Mouse (Mus musculus) forebrain, embryonic 14.5 days (tissue): Measurements from ENCODE around the gene Mettl11b. TPM values are rescaled to one million over a fixed set of nuclear protein-coding genes. Genes with fewer than 3 reads are reported as not detected.
A peak's percentile ranks its signal among the peaks of the same experiment; 100 is the strongest.
"Not testable (repeated sequence)": the region's sequence is repeated elsewhere in the genome, so short reads cannot be mapped to it uniquely, and the experiment has no call there.

Source experiments
- ATAC-seq: fragments of 200-750 bp; cut with Nextera tagmentation; 2 replicates; pipeline ENCODE4 v1.8.0; 2017; ENCODE audit warnings: mild to moderate bottlenecking, moderate library complexity
- DNase-seq: peaks from one replicate; pipeline ENCODE4 v3.0.0-alpha.2; 2015; ENCODE audit warnings: low spot score
- H3K27ac ChIP-seq: fragments of 300-500 bp; sonication (generic); 2 replicates; pipeline ENCODE4 v1.5.1; 2014; ENCODE audit warnings: low read depth, mild to moderate bottlenecking, control low read depth, low read length, moderate library complexity
- H3K27me3 ChIP-seq: fragments of 300-500 bp; sonication (generic); replicated peaks from 2 replicates; pipeline ENCODE4 v1.6.1; 2014; ENCODE audit warnings: low read length, control low read depth, mixed read lengths; ENCODE audit not compliant: control insufficient read depth, insufficient read depth
- H3K36me3 ChIP-seq: fragments of 300-500 bp; sonication (generic); 2 replicates; pipeline ENCODE4 v1.6.1; 2014; ENCODE audit warnings: low read length, control low read depth; ENCODE audit not compliant: control insufficient read depth, insufficient read depth
- H3K4me1 ChIP-seq: fragments of 300-500 bp; sonication (generic); 2 replicates; pipeline ENCODE4 v1.6.1; 2014; ENCODE audit warnings: antibody characterized with exemption, low read length, control low read depth; ENCODE audit not compliant: control insufficient read depth, insufficient read depth
- H3K4me2 ChIP-seq: fragments of 300-500 bp; sonication (generic); 2 replicates; pipeline ENCODE4 v1.6.1; 2014; ENCODE audit warnings: mild to moderate bottlenecking, control low read depth, low read length
- H3K4me3 ChIP-seq: fragments of 300-500 bp; sonication (generic); 2 replicates; pipeline ENCODE4 v1.5.1; 2014; ENCODE audit warnings: low read depth, low read length, control low read depth
- H3K9ac ChIP-seq: fragments of 300-500 bp; sonication (generic); 2 replicates; pipeline ENCODE4 v1.6.1; 2014; ENCODE audit warnings: mild to moderate bottlenecking, low read length, control low read depth, moderate library complexity
- H3K9me3 ChIP-seq: fragments of 300-500 bp; sonication (generic); replicated peaks from 2 replicates; pipeline ENCODE4 v1.6.1; 2016; ENCODE audit warnings: low read length, control low read depth, mixed read lengths; ENCODE audit not compliant: control insufficient read depth
- WGBS: fragments of 180-500 bp; shearing (Covaris S2); extraction: QIAGEN DNeasy Blood & Tissue Kit; methylation state at CpG from one replicate; pipeline ENCODE4 v1.1.7; 2014; 5-methylcytosine and 5-hydroxymethylcytosine counted together
- polyA plus RNA-seq: library from polyadenylated mRNA; unstranded; fragments of >200 nt; fragmentation: Nextera tagmentation; extraction: Ambion mirVana; gene quantifications from 2 replicates; pipeline ENCODE4 v1.2.1, GENCODE M21; 2014

Gene Mettl11b
- 1.1 and 2.3 TPM in 2 replicates for polyA plus RNA-seq

- no peaks in the 10 kb centered on the region for H3K36me3 ChIP-seq
- WGBS, result 9% methylated on average over 9 of the region's 9 CpGs
- peak; percentile 95 for ATAC-seq
- peak; percentile 66 for DNase-seq
- no peak within 1 kb of the TSS for H3K4me3 ChIP-seq
- peak within 1 kb of the TSS; percentile 44 for H3K4me2 ChIP-seq
- peaks cover 11% of the 10 kb centered on the region for H3K4me1 ChIP-seq
- no peak within 1 kb of the TSS for H3K9ac ChIP-seq
- no peaks in the 10 kb centered on the region for H3K27me3 ChIP-seq
- no peaks in the 10 kb centered on the region for H3K9me3 ChIP-seq
- no peak within 1 kb of the TSS for H3K27ac ChIP-seq
Measured at GRCm38 (mm10) chr1:163725106-163725759, at the start of gene Mettl11b. TSS of gene Mettl11b (minus strand) at chr1:163725232.

- H3K4me2 ChIP-seq, result no peak overlapping the region
- no peak overlapping the region for H3K27ac ChIP-seq
- H3K4me3 ChIP-seq, result no peak overlapping the region
- no peaks in the 10 kb centered on the region for H3K4me1 ChIP-seq
- WGBS, result 90% methylated on average over 10 of the region's 10 CpGs
- no peaks in the 10 kb centered on the region for H3K27me3 ChIP-seq
- ATAC-seq, result no peak
- H3K36me3 ChIP-seq, result no peaks in the 10 kb centered on the region
- DNase-seq, result no peak
- no peaks in the 10 kb centered on the region for H3K9me3 ChIP-seq
- H3K9ac ChIP-seq, result no peak overlapping the region
Measured at GRCm38 (mm10) chr1:163757462-163758207, 32.6 kb upstream of the Mettl11b start.

DNA sequence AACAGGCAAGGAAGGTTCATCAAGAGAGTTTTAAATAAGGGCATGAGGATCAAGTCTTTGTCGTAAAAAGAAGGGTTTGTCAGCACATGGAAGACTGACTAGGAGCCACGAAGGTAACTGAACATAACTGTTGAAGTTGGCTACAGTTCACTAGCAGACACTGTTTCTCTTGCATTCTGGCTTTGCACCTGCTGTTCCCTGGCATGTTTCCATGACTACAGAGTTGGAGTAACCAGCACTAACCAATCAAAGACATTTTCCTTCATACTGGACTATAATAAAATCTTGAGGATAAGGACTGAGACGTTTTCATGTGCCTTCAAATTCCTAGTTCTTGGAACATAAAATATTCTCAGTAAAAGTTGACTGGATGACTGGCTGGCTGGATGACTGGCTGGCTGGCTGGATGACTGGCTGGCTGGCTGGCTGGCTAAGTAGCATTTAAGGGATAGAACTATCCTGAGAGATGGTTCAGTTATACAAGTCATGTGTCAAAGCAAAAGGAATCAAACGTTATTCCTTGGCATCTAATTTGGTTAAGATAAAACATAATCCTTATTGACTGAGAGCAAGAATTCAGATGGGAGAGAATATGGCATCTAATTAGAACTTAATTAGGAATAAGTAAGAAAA lies 26.4 kb upstream of the Mettl11b start:
- DNase-seq (peak; percentile 63), ATAC-seq (peak; percentile 75; the same call in 1 of the 2 replicates)
- Histone ChIP-seq H3K9me3 (no peaks in the 10 kb centered on the region), H3K9ac (no peak overlapping the region), H3K4me3 (no peak overlapping the region), H3K4me1 (no peaks in the 10 kb centered on the region), H3K36me3 (no peaks in the 10 kb centered on the region), H3K27me3 (no peaks in the 10 kb centered on the region), H3K4me2 (no peak overlapping the region), H3K27ac (no peak overlapping the region)
- WGBS, result 61% methylated on average over 4 of the region's 4 CpGs

- no peak overlapping the region for H3K4me2 ChIP-seq
- no peak overlapping the region for H3K9ac ChIP-seq
- H3K27me3 ChIP-seq, result no peaks in the 10 kb centered on the region
- no peak for DNase-seq
- no peaks in the 10 kb centered on the region for H3K36me3 ChIP-seq
- 88% methylated on average over 1 of the region's 1 CpGs for WGBS
- no peaks in the 10 kb centered on the region for H3K9me3 ChIP-seq
- no peaks in the 10 kb centered on the region for H3K4me1 ChIP-seq
- no peak overlapping the region for H3K27ac ChIP-seq
- H3K4me3 ChIP-seq, result no peak overlapping the region
- ATAC-seq, result no peak
Measured at GRCm38 (mm10) chr1:163737239-163737533, 12.2 kb upstream of the Mettl11b start.

GRCm38 (mm10) chr1:163736441-163737238 lies 11.6 kb upstream of the Mettl11b start:
- H3K27ac ChIP-seq, result no peak overlapping the region
- H3K4me2 ChIP-seq, result no peak overlapping the region
- no peaks in the 10 kb centered on the region for H3K9me3 ChIP-seq
- no peaks in the 10 kb centered on the region for H3K36me3 ChIP-seq
- DNase-seq (no peak), ATAC-seq (no peak)
- no peaks in the 10 kb centered on the region for H3K27me3 ChIP-seq
- H3K4me3 ChIP-seq, result no peak overlapping the region
- H3K9ac ChIP-seq, result no peak overlapping the region
- 85% methylated on average over 10 of the region's 10 CpGs for WGBS
- no peaks in the 10 kb centered on the region for H3K4me1 ChIP-seq

GRCm38 (mm10) chr1:163731166-163731565 lies 6.1 kb upstream of the Mettl11b start:
- not testable (repeated sequence) for H3K27ac ChIP-seq, H3K4me2 ChIP-seq, H3K4me1 ChIP-seq, ATAC-seq, H3K9ac ChIP-seq, DNase-seq, H3K4me3 ChIP-seq, H3K27me3 ChIP-seq, H3K36me3 ChIP-seq, H3K9me3 ChIP-seq
- 92% methylated on average over 10 of the region's 10 CpGs for WGBS

GRCm38 (mm10) chr1:163723913-163724312 lies 1.1 kb downstream of the Mettl11b start:
- ATAC-seq, result no peak
- 25% methylated on average over 1 of the region's 1 CpGs for WGBS
- Histone ChIP-seq H3K9ac (no peak overlapping the region), H3K27ac (no peak overlapping the region), H3K9me3 (no peaks in the 10 kb centered on the region), H3K4me1 (peaks cover 11% of the 10 kb centered on the region), H3K27me3 (no peaks in the 10 kb centered on the region), H3K4me2 (no peak overlapping the region), H3K4me3 (no peak overlapping the region), H3K36me3 (no peaks in the 10 kb centered on the region)
- DNase-seq, result no peak

DNA sequence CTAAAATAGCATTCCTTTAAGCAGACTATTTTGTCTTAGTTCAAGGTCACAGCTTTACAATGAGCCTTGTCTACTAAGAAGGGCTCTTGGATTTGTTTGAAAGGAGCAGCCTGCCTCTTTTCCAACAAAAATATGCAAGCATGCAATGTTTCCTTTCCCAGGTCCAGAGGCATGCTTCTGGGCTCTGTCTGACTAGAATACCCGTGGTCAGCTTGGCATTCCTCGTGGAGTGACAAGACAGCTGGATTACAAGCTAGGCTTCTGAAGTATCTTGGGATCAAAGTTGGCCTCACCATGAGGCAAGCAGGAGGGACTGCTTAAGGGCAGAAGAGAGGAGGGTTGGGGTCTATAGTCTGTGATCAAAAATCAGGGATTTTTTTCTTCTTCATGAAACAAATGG lies 16.4 kb downstream of the Mettl11b start:
- Histone ChIP-seq H3K4me1 (no peaks in the 10 kb centered on the region), H3K27ac (no peak overlapping the region), H3K4me3 (no peak overlapping the region), H3K9me3 (no peaks in the 10 kb centered on the region), H3K4me2 (no peak overlapping the region), H3K36me3 (no peaks in the 10 kb centered on the region), H3K9ac (no peak overlapping the region), H3K27me3 (no peaks in the 10 kb centered on the region)
- WGBS, result 69% methylated on average over 2 of the region's 2 CpGs
- DNase-seq (no peak), ATAC-seq (no peak)
